Mouse (Mus musculus) neural tube, embryonic 10.5 days (tissue): ENCODE measurements around the gene Gm43951.
"Not testable (repeated sequence)": the region's sequence is repeated elsewhere in the genome, so short reads cannot be mapped to it uniquely, and the experiment has no call there.

Source experiments
- DNase-seq: peaks from one replicate; pipeline ENCODE4 v3.0.0-alpha.2; 2017; ENCODE audit warnings: low spot score; ENCODE audit errors: extremely low spot score

The Gm43951 gene

DNA sequence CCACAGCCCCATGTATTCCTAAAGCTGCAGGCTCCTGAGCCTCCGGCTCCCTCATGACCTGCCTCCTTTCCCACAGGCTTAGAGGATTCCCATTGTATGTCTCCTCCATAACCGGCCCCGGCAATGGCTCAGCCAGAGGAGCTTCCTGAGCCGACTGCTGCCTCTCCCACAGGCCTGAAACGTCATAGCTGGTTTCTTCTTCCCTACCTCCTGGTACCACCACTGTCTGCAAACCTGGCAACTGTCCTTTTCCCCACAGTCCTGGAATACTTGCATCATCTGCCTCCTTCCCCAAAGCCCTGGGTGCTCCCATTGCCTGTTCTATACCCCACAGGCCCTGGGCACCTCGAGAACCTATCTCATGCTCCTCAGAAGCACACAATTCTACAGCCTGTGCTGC, 1.4 kb downstream of the Gm43951 start:
- no peak for DNase-seq

DNA sequence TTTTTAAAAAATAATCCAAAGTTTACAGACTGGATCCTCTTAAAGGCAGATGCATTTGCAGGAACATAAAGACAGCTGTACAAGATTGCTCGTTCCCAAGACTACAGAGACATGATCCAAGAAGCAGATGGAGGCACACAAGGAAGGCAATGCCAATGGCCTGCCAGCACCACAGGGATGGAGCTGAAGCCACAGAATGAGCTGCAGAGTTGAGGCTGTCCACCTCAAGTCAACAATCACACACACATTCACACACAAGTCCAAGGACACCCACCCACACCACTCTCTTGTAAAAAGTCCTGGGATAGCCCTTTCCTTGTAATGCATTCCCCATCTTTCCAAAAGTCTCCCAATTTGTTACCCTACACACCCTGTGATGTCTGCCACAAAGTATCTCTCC, 3.2 kb downstream of the Gm43951 start:
- no peak for DNase-seq

DNA sequence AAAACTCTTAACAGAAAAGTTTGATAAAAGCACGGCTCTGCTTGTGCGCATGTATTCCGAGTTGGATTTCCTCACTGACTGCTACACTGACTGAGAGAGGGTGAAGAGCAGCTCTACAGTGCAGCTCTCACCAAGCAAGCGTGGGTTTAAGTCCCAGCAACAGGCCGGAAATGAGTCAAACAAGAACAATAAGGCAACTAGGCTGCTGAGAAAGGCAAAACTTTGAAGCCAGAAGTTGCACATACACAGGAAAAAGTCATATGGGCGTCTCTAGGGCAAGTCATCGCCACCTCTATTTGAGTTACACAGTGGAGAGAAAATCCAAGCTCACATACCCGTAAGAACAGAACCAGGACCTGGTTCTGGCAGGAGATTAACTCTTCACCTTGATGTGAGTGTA, 10.1 kb downstream of the Gm43951 start:
- no peak for DNase-seq

DNA sequence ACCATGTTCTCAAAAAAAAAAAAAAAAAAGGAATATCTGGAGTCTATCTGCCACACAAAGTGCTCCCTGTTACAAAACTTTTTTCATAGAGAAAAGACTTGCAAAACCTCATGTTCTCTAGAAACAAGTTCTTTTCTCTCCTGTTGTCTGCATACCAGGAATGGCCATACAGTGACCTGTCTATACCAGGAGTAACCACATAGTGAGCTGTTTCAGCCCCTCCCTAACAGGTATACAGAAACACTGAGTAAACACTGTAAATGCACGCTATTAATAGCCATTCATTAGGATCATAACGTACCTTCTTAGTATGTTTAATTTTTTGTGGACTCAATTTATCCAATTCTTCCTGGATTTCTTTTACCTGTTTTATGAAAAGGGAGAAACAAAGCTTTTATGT, 12.4 kb downstream of the Gm43951 start:
- no peak for DNase-seq

DNA sequence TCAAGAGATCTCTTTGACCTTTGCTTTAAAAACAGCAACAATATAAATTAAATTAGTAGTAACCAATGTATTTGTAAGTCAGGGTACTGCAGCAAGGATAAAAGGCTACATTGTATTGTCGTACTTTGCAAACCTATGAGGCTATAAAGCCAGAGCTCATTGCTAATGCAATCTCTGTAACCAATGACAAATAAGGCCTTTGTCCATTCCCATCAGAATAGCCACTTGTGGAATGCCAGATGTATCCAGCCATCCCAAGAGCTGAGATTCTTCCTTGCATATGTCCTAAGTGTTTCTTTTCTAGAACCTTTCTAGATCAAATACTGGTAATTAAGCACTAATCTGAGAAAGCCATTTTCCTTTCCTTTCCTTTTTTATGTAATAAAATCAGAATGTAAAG, 15.8 kb downstream of the Gm43951 start:
- DNase-seq = no peak

DNA sequence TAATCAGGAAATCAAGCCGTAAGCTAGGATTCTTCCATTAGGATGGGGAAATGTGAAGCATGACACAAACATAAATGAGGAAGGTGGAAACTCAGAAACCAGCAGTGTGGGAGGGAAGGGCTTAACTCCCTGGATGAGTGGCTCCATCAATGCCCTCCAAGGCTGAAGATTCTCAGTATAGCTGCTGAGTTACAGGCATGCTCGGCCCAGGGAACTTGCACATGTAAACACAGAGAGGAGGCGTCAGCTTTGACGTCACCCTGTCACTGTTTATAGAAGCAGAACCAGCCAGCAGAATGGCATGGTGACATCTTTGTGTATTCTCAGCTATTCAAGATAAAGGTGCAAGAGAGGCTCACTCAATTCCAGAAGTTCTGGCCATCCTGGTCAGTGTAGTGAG, 22.4 kb downstream of the Gm43951 start:
- no peak for DNase-seq

DNA sequence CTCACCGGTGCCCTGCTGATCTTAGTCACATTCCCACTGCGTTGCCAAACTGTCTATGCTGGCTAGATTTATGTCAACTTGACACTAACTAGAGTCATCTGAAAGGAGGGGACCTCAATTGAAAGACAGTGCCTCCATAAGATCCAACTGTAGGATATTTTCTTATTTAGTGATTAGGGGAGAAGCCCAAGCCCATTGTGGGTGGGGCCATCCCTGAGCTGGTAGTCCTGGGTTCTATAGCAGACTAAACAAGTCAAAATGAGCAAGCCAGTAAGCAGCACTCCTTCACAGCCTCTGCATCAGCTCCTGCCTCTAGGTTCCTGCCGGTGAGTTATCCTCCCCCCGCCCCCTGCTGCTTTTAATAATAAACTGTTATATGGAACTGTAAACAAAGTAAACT, 25.5 kb downstream of the Gm43951 start:
- no peak for DNase-seq

DNA sequence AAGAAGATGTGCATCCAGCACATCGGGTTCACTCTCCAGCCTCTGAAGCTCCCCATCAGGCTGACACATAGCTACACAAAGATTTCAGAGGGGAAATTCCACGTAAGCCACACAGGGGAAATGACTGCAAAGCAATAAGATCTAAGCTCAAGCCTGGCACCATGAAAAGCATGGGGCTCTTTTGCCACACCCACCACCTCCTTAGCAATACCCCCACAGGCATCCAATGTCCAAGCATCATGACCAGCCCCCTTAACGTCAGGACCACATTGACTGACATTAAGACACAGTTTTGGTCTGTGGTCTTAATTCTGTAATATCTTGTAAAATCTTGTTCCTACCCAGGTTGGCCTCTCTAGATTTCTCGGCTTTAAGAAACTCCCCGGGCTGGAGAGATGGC, 26.1 kb downstream of the Gm43951 start:
- no peak for DNase-seq

DNA sequence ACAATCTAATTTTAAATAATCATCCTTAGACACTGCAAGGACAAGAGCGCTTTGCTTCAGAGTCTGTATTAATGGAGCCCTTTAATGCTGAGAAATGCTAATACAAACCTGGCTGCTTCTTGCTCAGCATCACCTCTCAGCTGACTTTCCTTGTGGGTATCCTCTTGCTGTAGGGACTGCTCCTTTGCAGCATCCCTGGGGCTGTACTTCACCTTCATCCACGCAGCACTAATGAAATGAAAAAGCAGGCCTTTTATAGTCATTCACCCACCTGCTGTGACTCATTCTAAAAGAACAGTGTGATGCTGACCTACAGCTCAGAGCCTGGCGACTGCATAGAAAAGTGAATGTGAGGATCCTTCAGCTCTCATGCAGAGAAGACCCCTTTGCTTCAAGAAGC, 30.1 kb downstream of the Gm43951 start:
- DNase-seq = no peak

DNA sequence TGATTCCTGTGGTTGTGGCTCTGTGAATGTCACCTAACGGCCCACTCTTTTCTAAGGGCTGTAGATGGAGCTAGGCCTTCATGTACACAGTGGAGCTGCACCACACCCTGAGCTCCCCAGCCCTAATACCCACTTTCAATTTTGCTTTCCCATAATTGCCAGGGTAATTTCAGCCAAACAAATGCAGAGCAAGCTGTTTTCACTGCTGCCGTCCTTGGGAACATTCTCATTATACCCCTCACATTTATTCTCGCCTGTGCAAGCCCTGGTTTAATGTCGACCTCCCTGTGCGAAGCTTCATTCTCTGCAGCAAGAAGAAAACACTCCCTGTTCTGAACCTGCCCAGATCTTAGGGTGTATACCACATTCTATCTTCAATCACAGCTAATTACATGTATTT, 30.7 kb downstream of the Gm43951 start:
- DNase-seq = no peak

DNA sequence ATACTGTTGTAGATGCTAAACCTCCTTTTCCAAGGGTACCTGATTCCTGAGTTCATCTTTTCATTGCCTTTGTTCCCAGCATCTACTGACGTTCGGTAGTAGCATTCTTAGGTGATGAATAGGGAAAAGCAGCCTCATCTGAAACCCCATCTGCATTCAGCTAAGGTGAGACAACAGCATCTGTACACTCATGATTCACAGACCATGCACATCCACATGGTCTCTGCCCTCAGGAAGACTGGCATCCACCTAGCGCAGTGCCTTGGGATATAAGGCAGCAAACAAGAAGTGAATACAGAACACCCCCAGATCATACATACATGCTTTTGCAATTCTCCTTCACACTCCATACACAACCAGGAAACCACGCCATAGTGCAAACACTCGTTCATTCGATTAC, 31.9 kb downstream of the Gm43951 start:
- no peak for DNase-seq

DNA sequence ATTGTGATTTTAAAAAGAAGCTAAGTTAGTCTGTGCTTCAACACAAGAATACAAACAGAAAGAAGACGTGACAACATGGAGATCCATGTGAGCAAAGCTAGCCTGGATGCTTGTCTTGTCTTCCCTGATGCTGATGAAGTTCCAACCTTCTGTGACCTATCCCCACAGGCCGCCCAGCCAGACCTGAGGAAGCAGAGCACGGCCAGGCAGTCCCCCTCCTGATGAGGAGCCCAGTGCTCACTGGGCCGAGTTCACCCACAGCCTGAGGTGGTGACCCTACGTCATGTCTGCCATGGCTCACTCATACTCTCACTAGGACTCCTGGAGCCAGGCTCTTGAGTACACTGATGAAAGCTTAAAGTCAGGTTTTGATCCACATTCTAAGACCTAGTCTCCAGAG, 33.1 kb downstream of the Gm43951 start:
- no peak for DNase-seq

DNA sequence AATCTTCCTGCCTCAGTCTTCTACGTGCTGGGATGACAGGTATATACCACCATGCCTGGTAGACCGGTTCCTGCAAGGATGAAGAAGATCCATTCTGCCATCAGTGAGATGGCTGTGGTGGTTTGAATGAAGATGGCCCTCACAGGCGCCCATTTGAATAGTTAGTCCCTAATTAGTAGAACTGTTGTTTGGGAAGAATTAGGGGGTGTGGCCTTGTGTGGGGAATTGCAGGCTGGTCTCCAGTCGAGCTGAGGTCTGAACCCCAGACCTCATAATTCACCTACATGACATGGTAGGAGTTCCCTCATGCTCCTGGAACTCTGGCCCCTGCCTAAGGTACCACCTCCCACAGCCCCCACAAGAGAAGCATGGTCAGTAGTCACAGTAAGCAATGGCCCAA, 34.7 kb downstream of the Gm43951 start:
- DNase-seq = not testable (repeated sequence)

DNA sequence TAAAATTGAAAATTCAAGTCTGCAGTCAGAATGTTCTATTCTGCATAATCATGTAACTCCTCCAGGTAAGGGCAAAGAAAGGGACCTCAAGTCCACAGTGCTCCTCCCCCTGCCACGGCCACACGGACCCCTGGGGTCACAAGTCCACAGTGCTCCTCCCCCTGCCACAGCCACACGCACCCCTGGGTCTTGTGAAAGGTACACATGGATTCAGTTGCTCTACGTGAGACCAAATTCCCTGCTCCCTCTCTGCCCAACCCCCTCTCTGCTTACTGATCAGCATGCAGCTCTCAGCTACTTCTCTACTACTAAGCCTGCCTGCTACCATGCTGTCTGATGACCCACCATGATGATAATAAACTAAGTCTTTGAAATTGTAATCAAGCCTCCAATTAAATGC, 36.8 kb downstream of the Gm43951 start:
- no peak for DNase-seq

DNA sequence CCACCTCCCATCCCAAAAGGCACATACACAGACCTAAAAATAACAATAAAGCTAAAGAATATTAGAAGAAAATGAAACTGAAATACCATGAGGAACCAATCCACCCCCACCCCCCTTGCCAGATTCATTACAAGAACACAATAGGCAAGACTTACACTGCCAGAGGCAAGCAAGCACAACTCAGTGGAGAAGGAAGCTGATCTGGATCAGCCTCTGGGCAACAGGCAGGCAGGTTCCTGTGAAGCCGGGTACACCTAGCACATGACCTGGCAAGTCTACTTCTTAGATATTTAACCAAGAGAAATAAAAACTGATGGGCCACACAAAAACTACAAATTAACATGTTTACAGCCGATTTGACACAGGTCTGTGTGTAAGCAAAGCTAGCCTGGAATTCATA, 43.4 kb downstream of the Gm43951 start:
- no peak for DNase-seq

DNA sequence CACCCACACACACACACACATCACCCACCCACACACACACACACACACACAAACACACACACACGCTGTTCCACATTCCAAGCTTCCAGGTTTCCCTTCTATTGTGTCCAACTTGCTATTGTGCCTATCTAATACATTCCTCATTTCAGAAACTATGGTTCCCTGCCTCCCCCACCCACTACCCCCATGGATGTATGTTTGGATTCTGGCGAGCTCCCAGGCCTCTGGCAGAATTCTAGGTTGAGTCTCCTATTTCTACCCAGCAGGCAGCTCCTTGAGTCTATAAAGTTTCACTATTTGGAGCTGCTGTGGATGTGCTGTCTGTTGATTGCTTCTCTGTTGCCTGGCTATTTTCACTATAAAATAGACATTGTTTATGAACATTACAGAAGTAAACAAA, 50.0 kb downstream of the Gm43951 start:
- no peak for DNase-seq

DNA sequence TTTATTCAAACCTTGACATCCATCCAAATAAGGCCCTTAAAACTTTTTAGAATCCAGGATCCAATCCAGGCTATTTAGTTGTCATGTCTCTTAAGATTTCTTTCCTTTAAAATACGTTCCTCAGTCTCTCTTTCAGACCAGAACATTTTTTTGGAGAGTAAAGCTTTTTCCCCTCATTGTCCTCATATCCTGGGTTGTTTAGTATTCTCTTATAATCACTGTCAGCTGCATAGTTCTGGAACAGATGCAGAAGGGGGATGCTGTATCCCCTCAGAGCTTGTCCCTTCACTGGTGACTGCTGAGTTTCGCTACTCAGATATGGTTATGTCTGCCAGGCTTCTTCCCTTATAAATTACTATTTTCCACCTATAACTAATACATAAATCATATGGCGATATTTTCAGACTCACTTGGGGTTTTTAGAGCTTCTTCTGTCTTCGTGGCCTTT, 50.6 kb downstream of the Gm43951 start:
- DNase-seq = no peak

DNA sequence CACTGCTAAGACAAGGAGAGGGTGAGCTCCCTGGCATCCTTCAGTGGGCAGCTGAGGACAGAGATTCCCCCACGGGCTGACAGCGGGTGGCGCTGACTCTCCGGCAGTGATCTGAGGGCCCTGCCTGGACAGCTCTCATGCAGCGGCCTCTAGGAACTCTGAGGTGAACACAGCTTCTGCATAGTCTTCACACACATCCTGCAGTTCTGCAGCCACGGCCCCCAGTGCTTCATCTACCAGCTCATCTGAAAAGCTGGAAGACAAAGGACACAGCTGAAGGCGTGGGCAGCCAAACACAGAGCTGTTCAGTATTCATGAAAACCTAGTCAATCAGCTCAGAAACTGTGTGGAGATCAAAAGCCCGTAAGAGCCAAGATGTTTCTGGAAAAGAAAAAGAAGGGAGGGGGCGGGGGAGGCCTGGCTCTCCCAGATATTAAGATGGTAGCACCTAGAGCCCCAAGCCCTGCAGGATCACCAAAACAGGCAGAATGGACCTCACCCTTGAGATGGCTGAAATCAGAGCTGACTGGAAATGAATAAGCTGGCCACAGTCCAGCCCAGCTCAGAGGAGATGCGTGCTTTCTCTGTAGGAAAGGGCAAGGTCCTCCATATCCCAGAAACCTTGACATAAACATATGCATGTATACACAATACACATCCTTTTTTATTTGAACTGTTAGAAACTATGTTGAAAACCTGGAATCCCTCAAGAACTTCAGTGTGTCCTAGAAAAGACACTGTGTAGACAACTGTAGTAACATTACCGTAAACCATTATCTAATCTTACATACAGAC, 51.3 kb downstream of the Gm43951 start:
- no peak for DNase-seq
